ENCODE assay signal across 13 mouse cellular contexts in genomic region chr11:69311266-69311665, GRCm38 (mm10). TPM values are rescaled to one million over a fixed set of nuclear protein-coding genes. Genes with fewer than 3 reads are reported as not detected.
DNase-seq lines count a peak whose midpoint lies in the region; ATAC-seq lines count a peak whose summit lies in the region.
"Had no signal": no experiment of that assay in that cellular context is flagged by ENCODE, and none has a peak within 500 bp of the region (broad histone marks: within the 10 kb centered on the region; RNA-seq: fewer than 3 reads in every experiment).

No protein-coding gene starts in this region.

- no peak for ATAC-seq in heart, embryonic 16.5 days (replicated peaks; ENCODE audit: extremely low read depth, insufficient read depth, low FRiP score)
- ATAC-seq in heart, embryonic 11.5 days (replicated peaks; ENCODE audit: insufficient number of reproducible peaks, low FRiP score, low TSS enrichment) = no peak
- ATAC-seq in embryonic facial prominence, embryonic 15.5 days (ENCODE audit: insufficient number of reproducible peaks, low FRiP score, low TSS enrichment, low read depth) = 0 out of 2 replicates have a peak, but pooled peaks have one; percentile 60
- no peak for ATAC-seq in hindbrain, embryonic 14.5 days (ENCODE audit: low FRiP score)
- no peak for ATAC-seq in CD4-positive, CD25-positive, alpha-beta regulatory T cell, adult 4 months
- ATAC-seq: inflammation-experienced regulatory T-cells, adult 6 months; liver, postnatal 0 days had no signal

- DNase-seq in NIH3T3 (ENCODE audit: low read depth) = peak; percentile 12
- DNase-seq in hindbrain, embryonic 14.5 days (ENCODE audit: low spot score) = peak; percentile 43
- no peak for DNase-seq in left cerebral cortex, postnatal 14 days (ENCODE audit: low spot score in 2 of 2)
- DNase-seq: cerebellum, adult 8-10 months; kidney, postnatal 10 days; layer of hippocampus, adult 9-11 months; liver, postnatal 0 days; thymus, adult 18-20 months had no signal

- no peaks in the 10 kb centered on the region for H3K27me3 ChIP-seq in heart, embryonic 16.5 days (ENCODE audit: control insufficient read depth, insufficient read depth, low read length)
- no peaks in the 10 kb centered on the region for H3K27me3 ChIP-seq in heart, embryonic 11.5 days (ENCODE audit: control insufficient read depth, insufficient read depth, low read length)
- H3K27me3 ChIP-seq in embryonic facial prominence, embryonic 15.5 days = no peaks in the 10 kb centered on the region
- no peaks in the 10 kb centered on the region for H3K27me3 ChIP-seq in hindbrain, embryonic 14.5 days (ENCODE audit: control insufficient read depth, insufficient read depth, low read length)

- H3K4me2 ChIP-seq in heart, embryonic 16.5 days (ENCODE audit: low read depth, low read length) = no peak overlapping the region
- H3K4me2 ChIP-seq in heart, embryonic 11.5 days = no peak overlapping the region
- no peak overlapping the region for H3K4me2 ChIP-seq in embryonic facial prominence, embryonic 15.5 days (replicated peaks)
- no peak overlapping the region for H3K4me2 ChIP-seq in hindbrain, embryonic 14.5 days (replicated peaks)

- peaks cover 50% of the 10 kb centered on the region for H3K36me3 ChIP-seq in heart, embryonic 16.5 days (ENCODE audit: control insufficient read depth, insufficient read depth)
- H3K36me3 ChIP-seq in heart, embryonic 11.5 days (ENCODE audit: control insufficient read depth, insufficient read depth, low read length) = peaks cover 13% of the 10 kb centered on the region
- H3K36me3 ChIP-seq in embryonic facial prominence, embryonic 15.5 days = peaks cover 70% of the 10 kb centered on the region
- peaks cover 76% of the 10 kb centered on the region for H3K36me3 ChIP-seq in hindbrain, embryonic 14.5 days (replicated peaks; ENCODE audit: control insufficient read depth, insufficient read depth)

- no peak overlapping the region for H3K4me3 ChIP-seq in heart, embryonic 16.5 days (ENCODE audit: low read length)
- no peak overlapping the region for H3K4me3 ChIP-seq in heart, embryonic 11.5 days (ENCODE audit: low read depth, low read length)
- no peak overlapping the region for H3K4me3 ChIP-seq in embryonic facial prominence, embryonic 15.5 days (replicated peaks)
- H3K4me3 ChIP-seq in hindbrain, embryonic 14.5 days (replicated peaks; ENCODE audit: low read length) = no peak overlapping the region

- H3K9me3 ChIP-seq in heart, embryonic 16.5 days (replicated peaks; ENCODE audit: control insufficient read depth, low read length) = no peaks in the 10 kb centered on the region
- no peaks in the 10 kb centered on the region for H3K9me3 ChIP-seq in heart, embryonic 11.5 days (replicated peaks; ENCODE audit: control insufficient read depth, low read length)
- H3K9me3 ChIP-seq in embryonic facial prominence, embryonic 15.5 days (replicated peaks) = no peaks in the 10 kb centered on the region
- H3K9me3 ChIP-seq in hindbrain, embryonic 14.5 days (ENCODE audit: control insufficient read depth, low read length) = no peaks in the 10 kb centered on the region

- H3K27ac ChIP-seq in heart, embryonic 16.5 days (ENCODE audit: low read length) = no peak overlapping the region
- no peak overlapping the region for H3K27ac ChIP-seq in heart, embryonic 11.5 days (ENCODE audit: low read depth, low read length)
- H3K27ac ChIP-seq in embryonic facial prominence, embryonic 15.5 days (replicated peaks) = no peak overlapping the region
- H3K27ac ChIP-seq in hindbrain, embryonic 14.5 days = no peak overlapping the region

- intact Hi-C loops in left cerebral cortex, postnatal 14 days (cut with DNase I) = no loop called here

- 57% methylated on average over 7 of the region's 7 CpGs for WGBS in heart, embryonic 16.5 days
- 66% methylated on average over 7 of the region's 7 CpGs for WGBS in heart, embryonic 11.5 days (ENCODE audit: insufficient replicate concordance)
- WGBS in embryonic facial prominence, embryonic 15.5 days = 77% methylated on average over 7 of the region's 7 CpGs
- 71% methylated on average over 7 of the region's 7 CpGs for WGBS in hindbrain, embryonic 14.5 days

- 0 out of 2 replicates have a peak overlapping the region, but pooled peaks have one; percentile 5 for H3K9ac ChIP-seq in heart, embryonic 16.5 days (ENCODE audit: low read length)
- H3K9ac ChIP-seq in heart, embryonic 11.5 days (ENCODE audit: low read depth, low read length) = no peak overlapping the region
- no peak overlapping the region for H3K9ac ChIP-seq in embryonic facial prominence, embryonic 15.5 days
- H3K9ac ChIP-seq in hindbrain, embryonic 14.5 days = no peak overlapping the region
- H3K9ac ChIP-seq: liver, postnatal 0 days had no signal

- no peaks in the 10 kb centered on the region for H3K4me1 ChIP-seq in heart, embryonic 16.5 days (ENCODE audit: control insufficient read depth, insufficient read depth, low read length)
- no peaks in the 10 kb centered on the region for H3K4me1 ChIP-seq in heart, embryonic 11.5 days (ENCODE audit: control insufficient read depth, insufficient read depth, low read length)
- H3K4me1 ChIP-seq in embryonic facial prominence, embryonic 15.5 days = no peaks in the 10 kb centered on the region
- H3K4me1 ChIP-seq in hindbrain, embryonic 14.5 days (replicated peaks; ENCODE audit: control insufficient read depth, insufficient read depth, low read length) = no peaks in the 10 kb centered on the region

RNA-seq across cellular contexts. Expression of gene Cntrob, which starts 12.3 kb away (rescaled TPM):
- 16.1 and 16.2 TPM in 2 replicates for polyA plus RNA-seq in heart, embryonic 16.5 days (2015; fragmentation: Nextera tagmentation; extraction: Ambion mirVana)
- 10.1 and 13.1 TPM in 2 replicates for polyA plus RNA-seq in heart, embryonic 11.5 days (2014; fragmentation: Nextera tagmentation; extraction: Ambion mirVana)
- 22.6 and 27.8 TPM in 2 replicates for polyA plus RNA-seq in embryonic facial prominence, embryonic 15.5 days (2015; fragmentation: Nextera tagmentation; extraction: Ambion mirVana)
- 11.0 and 12.3 TPM in 2 replicates for polyA plus RNA-seq in hindbrain, embryonic 14.5 days (2014; fragmentation: Nextera tagmentation; extraction: Ambion mirVana)
- 1 to 10 TPM; 8.2 to 8.5 TPM for polyA plus RNA-seq in CD4-positive, CD25-positive, alpha-beta regulatory T cell, adult 4 months (2017; shearing (Covaris generic))
- 10 to 100 TPM; 13.4 to 16.1 TPM for total RNA-seq in left cerebral cortex, postnatal 14 days (2021)

RNA-seq across cellular contexts. Expression of gene Trappc1, which starts 12.5 kb away (rescaled TPM):
- 176 and 179 TPM in 2 replicates for polyA plus RNA-seq in heart, embryonic 16.5 days (2015; fragmentation: Nextera tagmentation; extraction: Ambion mirVana)
- polyA plus RNA-seq in heart, embryonic 11.5 days (2014; fragmentation: Nextera tagmentation; extraction: Ambion mirVana) = 189 and 202 TPM in 2 replicates
- 150 and 156 TPM in 2 replicates for polyA plus RNA-seq in embryonic facial prominence, embryonic 15.5 days (2015; fragmentation: Nextera tagmentation; extraction: Ambion mirVana)
- 176 and 197 TPM in 2 replicates for polyA plus RNA-seq in hindbrain, embryonic 14.5 days (2014; fragmentation: Nextera tagmentation; extraction: Ambion mirVana)
- polyA plus RNA-seq in CD4-positive, CD25-positive, alpha-beta regulatory T cell, adult 4 months (2017; shearing (Covaris generic)) = 10 to 100 TPM; 92.9 to 99.3 TPM
- total RNA-seq in left cerebral cortex, postnatal 14 days (2021) = 10 to 100 TPM; 60.1 to 67.7 TPM

RNA-seq across cellular contexts. Expression of gene Kcnab3, which starts 14.8 kb away (rescaled TPM):
- polyA plus RNA-seq in heart, embryonic 16.5 days (2015; fragmentation: Nextera tagmentation; extraction: Ambion mirVana) = 0.79 and 1.2 TPM in 2 replicates
- 0.56 and 0.70 TPM in 2 replicates for polyA plus RNA-seq in heart, embryonic 11.5 days (2014; fragmentation: Nextera tagmentation; extraction: Ambion mirVana)
- polyA plus RNA-seq in embryonic facial prominence, embryonic 15.5 days (2015; fragmentation: Nextera tagmentation; extraction: Ambion mirVana) = 2.8 and 3.0 TPM in 2 replicates
- 4.3 and 4.7 TPM in 2 replicates for polyA plus RNA-seq in hindbrain, embryonic 14.5 days (2014; fragmentation: Nextera tagmentation; extraction: Ambion mirVana)
- 1 to 10 TPM in 1 of 2 experiments, under 1 TPM in 1; 0.62 to 1.2 TPM for polyA plus RNA-seq in CD4-positive, CD25-positive, alpha-beta regulatory T cell, adult 4 months (2017; shearing (Covaris generic))
- total RNA-seq in left cerebral cortex, postnatal 14 days (2021) = 10 to 100 TPM; 30.8 to 36.9 TPM

RNA-seq across cellular contexts. Expression of gene Rnf227, which starts 29.0 kb away (rescaled TPM):
- polyA plus RNA-seq in heart, embryonic 16.5 days (2015; fragmentation: Nextera tagmentation; extraction: Ambion mirVana) = 6.5 TPM in 2 replicates
- 7.8 and 8.6 TPM in 2 replicates for polyA plus RNA-seq in heart, embryonic 11.5 days (2014; fragmentation: Nextera tagmentation; extraction: Ambion mirVana)
- 24.5 and 24.7 TPM in 2 replicates for polyA plus RNA-seq in embryonic facial prominence, embryonic 15.5 days (2015; fragmentation: Nextera tagmentation; extraction: Ambion mirVana)
- 224 and 231 TPM in 2 replicates for polyA plus RNA-seq in hindbrain, embryonic 14.5 days (2014; fragmentation: Nextera tagmentation; extraction: Ambion mirVana)
- 1 to 10 TPM; 3.3 to 4.0 TPM for polyA plus RNA-seq in CD4-positive, CD25-positive, alpha-beta regulatory T cell, adult 4 months (2017; shearing (Covaris generic))
- total RNA-seq in left cerebral cortex, postnatal 14 days (2021) = 100 to 1,000 TPM in 1 of 2 experiments, 10 to 100 TPM in 1; 95.7 to 101 TPM

RNA-seq across cellular contexts. Expression of gene Chd3, which starts 57.9 kb away (rescaled TPM):
- polyA plus RNA-seq in heart, embryonic 16.5 days (2015; fragmentation: Nextera tagmentation; extraction: Ambion mirVana) = 13.3 and 19.8 TPM in 2 replicates
- polyA plus RNA-seq in heart, embryonic 11.5 days (2014; fragmentation: Nextera tagmentation; extraction: Ambion mirVana) = 15.5 and 21.8 TPM in 2 replicates
- polyA plus RNA-seq in embryonic facial prominence, embryonic 15.5 days (2015; fragmentation: Nextera tagmentation; extraction: Ambion mirVana) = 88.3 and 91.8 TPM in 2 replicates
- polyA plus RNA-seq in hindbrain, embryonic 14.5 days (2014; fragmentation: Nextera tagmentation; extraction: Ambion mirVana) = 67.5 and 76.6 TPM in 2 replicates
- polyA plus RNA-seq in CD4-positive, CD25-positive, alpha-beta regulatory T cell, adult 4 months (2017; shearing (Covaris generic)) = 10 to 100 TPM; 71.8 to 80.8 TPM
- 100 to 1,000 TPM; 531 to 563 TPM for total RNA-seq in left cerebral cortex, postnatal 14 days (2021)

Comparison
In these comparisons a context has a peak if more than half of its experiments do, and no peak if none do; other contexts are left out.
1. DNase-seq: peak in NIH3T3 (single experiment) and hindbrain, embryonic 14.5 days (single experiment); none in left cerebral cortex, postnatal 14 days (0 of 2).